Mouse (Mus musculus): ENCODE results near the gene Dnajc28.

Gene Dnajc28

GRCm38 (mm10) chr16:91632439-91632838, 13.6 kb upstream of the Dnajc28 start:
- DNase-seq (ENCODE audit: low spot score) = no peak

- DNase-seq (ENCODE audit: low spot score) = no peak
Measured at GRCm38 (mm10) chr16:91630584-91630983, 11.8 kb upstream of the Dnajc28 start.

GRCm38 (mm10) chr16:91629749-91630148, 10.9 kb upstream of the Dnajc28 start:
- no peak for DNase-seq (ENCODE audit: low spot score)

GRCm38 (mm10) chr16:91628673-91629072, 9.8 kb upstream of the Dnajc28 start:
- no peak for DNase-seq (ENCODE audit: low spot score)

GRCm38 (mm10) chr16:91627831-91628230, 9.0 kb upstream of the Dnajc28 start:
- no peak for DNase-seq (ENCODE audit: low spot score)

- DNase-seq (ENCODE audit: low spot score) = no peak
Measured at GRCm38 (mm10) chr16:91623074-91623473, 4.2 kb upstream of the Dnajc28 start.

- DNase-seq (ENCODE audit: low spot score) = no peak
Measured at GRCm38 (mm10) chr16:91620991-91621390, 2.2 kb upstream of the Dnajc28 start.

GRCm38 (mm10) chr16:91620185-91620584, 1.4 kb upstream of the Dnajc28 start:
- no peak for DNase-seq (ENCODE audit: low spot score)

- no peak for DNase-seq (ENCODE audit: low spot score)
Measured at GRCm38 (mm10) chr16:91614552-91614951, 4.3 kb downstream of the Dnajc28 start.

GRCm38 (mm10) chr16:91612525-91612924, 6.3 kb downstream of the Dnajc28 start:
- DNase-seq (ENCODE audit: low spot score) = no peak

- no peak for DNase-seq (ENCODE audit: low spot score)
Measured at GRCm38 (mm10) chr16:91611248-91611647, 7.6 kb downstream of the Dnajc28 start.

- DNase-seq (ENCODE audit: low spot score) = peak; percentile 21
Measured at GRCm38 (mm10) chr16:91609501-91610245, 9.2 kb downstream of the Dnajc28 start.

GRCm38 (mm10) chr16:91606958-91607357, 11.9 kb downstream of the Dnajc28 start:
- DNase-seq (ENCODE audit: low spot score) = no peak

- DNase-seq (ENCODE audit: low spot score) = no peak
Measured at GRCm38 (mm10) chr16:91605156-91605555, 13.7 kb downstream of the Dnajc28 start.

GRCm38 (mm10) chr16:91601693-91602092, 17.1 kb downstream of the Dnajc28 start:
- DNase-seq (ENCODE audit: low spot score) = no peak

GRCm38 (mm10) chr16:91601081-91601480, 17.7 kb downstream of the Dnajc28 start:
- no peak for DNase-seq (ENCODE audit: low spot score)

GRCm38 (mm10) chr16:91599242-91599641, 19.6 kb downstream of the Dnajc28 start:
- no peak for DNase-seq (ENCODE audit: low spot score)

GRCm38 (mm10) chr16:91597672-91598010, 21.2 kb downstream of the Dnajc28 start, which contains the start of gene Tmem50b:
TSS of gene Tmem50b (minus strand) at chr16:91597800.
- DNase-seq (ENCODE audit: low spot score) = peak; percentile 96

GRCm38 (mm10) chr16:91596779-91597671, 21.8 kb downstream of the Dnajc28 start:
- peak; percentile 17 for DNase-seq (ENCODE audit: low spot score)

GRCm38 (mm10) chr16:91596397-91596778, 22.4 kb downstream of the Dnajc28 start:
- DNase-seq (ENCODE audit: low spot score) = no peak

- DNase-seq (ENCODE audit: low spot score) = no peak
Measured at GRCm38 (mm10) chr16:91595076-91595475, 23.8 kb downstream of the Dnajc28 start.

- no peak for DNase-seq (ENCODE audit: low spot score)
Measured at GRCm38 (mm10) chr16:91593262-91593661, 25.6 kb downstream of the Dnajc28 start.

GRCm38 (mm10) chr16:91592162-91592561, 26.7 kb downstream of the Dnajc28 start:
- no peak for DNase-seq (ENCODE audit: low spot score)
